Mouse (Mus musculus): ENCODE data around the gene Ppp5c.

DNA sequence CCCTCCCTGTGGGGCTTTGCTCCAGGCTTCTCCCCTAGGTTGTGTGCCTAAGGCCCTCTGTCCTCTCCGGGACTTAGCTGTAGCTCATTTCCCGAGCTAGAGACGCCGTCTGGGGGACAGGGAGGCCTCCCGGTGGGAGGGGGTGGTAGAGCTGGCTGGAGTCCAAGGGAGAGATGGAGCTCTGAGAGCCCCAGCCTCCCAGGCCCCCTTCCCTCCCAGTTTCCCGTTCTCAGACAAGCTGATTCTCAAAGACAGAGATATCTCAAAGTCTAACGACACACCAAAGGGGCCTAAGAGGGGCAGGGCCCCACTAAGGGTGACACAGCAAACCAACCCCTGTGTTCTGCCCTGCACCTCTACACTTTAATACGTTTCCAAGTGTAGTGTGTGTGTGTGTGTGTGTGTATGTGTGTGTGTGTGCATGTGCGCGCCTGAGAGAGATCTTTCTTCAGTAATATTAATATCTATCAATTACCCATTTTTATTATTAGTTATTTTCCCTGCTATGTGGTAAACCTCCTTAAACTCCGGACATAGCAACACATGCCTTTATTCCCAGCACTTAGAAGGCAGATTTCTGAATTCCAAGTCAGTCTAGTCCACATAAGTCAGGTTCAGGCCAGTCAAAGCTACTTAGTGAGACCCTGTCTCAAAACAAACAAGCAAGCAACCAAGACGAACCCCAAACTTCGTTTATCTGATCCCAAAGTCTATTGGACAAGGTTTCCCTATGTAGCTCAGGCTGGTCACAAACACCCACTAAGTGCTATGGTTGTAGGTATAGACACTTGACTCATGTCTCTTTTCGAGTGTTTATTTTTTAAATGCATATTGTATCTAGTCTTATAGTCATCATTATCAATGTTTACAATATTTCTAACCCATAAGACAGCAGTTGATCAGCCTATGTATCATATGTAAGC lies 29.1 kb upstream of the Ppp5c start:
- no peak for TF ChIP-seq CTCF (IDR thresholded peaks at IDR 0.05; ENCODE audit: low read depth, low read length)
- TF ChIP-seq POLR2A (IDR thresholded peaks at IDR 0.05; ENCODE audit: extremely low read depth, insufficient read depth, low read length), result no peak

Measured in liver, adult 2 months (tissue).